In genomic region chr16:22564259-22564906, GRCm38 (mm10) we compare ENCODE assay signal across 8 mouse cellular contexts.
DNase-seq lines count a peak whose midpoint lies in the region; ATAC-seq and TF ChIP-seq lines count a peak whose summit lies in the region.

No protein-coding gene starts in this region.

- no peak overlapping the region for H3K4me3 ChIP-seq in testis, adult 2 months (ENCODE audit: control insufficient read depth, low read depth, low read length)
- no peak overlapping the region for H3K4me3 ChIP-seq in forebrain, embryonic 15.5 days
- no peak overlapping the region for H3K4me3 ChIP-seq in midbrain, embryonic 14.5 days (replicated peaks; ENCODE audit: low read depth, low read length)
- H3K4me3 ChIP-seq in stomach, embryonic 14.5 days (ENCODE audit: low read depth, low read length), result no peak overlapping the region

- ATAC-seq in forebrain, embryonic 15.5 days (replicated peaks), result peak; percentile 61
- 0 out of 2 replicates have a peak, but pooled peaks have one; percentile 72 for ATAC-seq in midbrain, embryonic 14.5 days (ENCODE audit: low FRiP score, low TSS enrichment)
- peak; percentile 61; the same call in 1 of the 2 replicates for ATAC-seq in stomach, embryonic 14.5 days (ENCODE audit: insufficient number of reproducible peaks, insufficient read depth, low FRiP score, low read depth)

- H3K4me1 ChIP-seq in testis, adult 2 months (ENCODE audit: control insufficient read depth, insufficient read depth, low read length), result no peaks in the 10 kb centered on the region
- no peaks in the 10 kb centered on the region for H3K4me1 ChIP-seq in forebrain, embryonic 15.5 days
- no peaks in the 10 kb centered on the region for H3K4me1 ChIP-seq in midbrain, embryonic 14.5 days (ENCODE audit: control insufficient read depth, insufficient read depth, low read length)
- H3K4me1 ChIP-seq in stomach, embryonic 14.5 days (ENCODE audit: control insufficient read depth, insufficient read depth, low read length), result no peaks in the 10 kb centered on the region

- H3K4me2 ChIP-seq in forebrain, embryonic 15.5 days (replicated peaks), result no peak overlapping the region
- no peak overlapping the region for H3K4me2 ChIP-seq in midbrain, embryonic 14.5 days (ENCODE audit: low read length)
- no peak overlapping the region for H3K4me2 ChIP-seq in stomach, embryonic 14.5 days (replicated peaks; ENCODE audit: low read depth, low read length)

- no peak for TF ChIP-seq POLR2A in testis, adult 2 months (IDR thresholded peaks at IDR 0.05; ENCODE audit: control insufficient read depth, low read depth, low read length)

- TF ChIP-seq CTCF in testis, adult 2 months (IDR thresholded peaks at IDR 0.05; ENCODE audit: control insufficient read depth, insufficient read depth, insufficient replicate concordance, low read depth, low read length), result peak; percentile 68; the same call in 1 of the 2 replicates

- H3K27ac ChIP-seq in testis, adult 2 months (ENCODE audit: control insufficient read depth, insufficient read depth, low read depth, low read length), result no peak overlapping the region
- no peak overlapping the region for H3K27ac ChIP-seq in forebrain, embryonic 15.5 days (replicated peaks)
- no peak overlapping the region for H3K27ac ChIP-seq in midbrain, embryonic 14.5 days (replicated peaks; ENCODE audit: low read depth, low read length)
- no peak overlapping the region for H3K27ac ChIP-seq in stomach, embryonic 14.5 days (ENCODE audit: low read length)

- no peak for DNase-seq in testis, postnatal 14 days (ENCODE audit: low spot score)
- peak; percentile 72 for DNase-seq in cerebellum, adult 11 months
- peak; percentile 17 for DNase-seq in heart, postnatal 25 days (ENCODE audit: low spot score)
- peak; percentile 49 to 54 for DNase-seq in layer of hippocampus, postnatal 36 days
- DNase-seq in midbrain, embryonic 14.5 days, result peak; percentile 87

- H3K9me3 ChIP-seq in forebrain, embryonic 15.5 days, result no peaks in the 10 kb centered on the region
- H3K9me3 ChIP-seq in midbrain, embryonic 14.5 days (ENCODE audit: control insufficient read depth, low read length), result no peaks in the 10 kb centered on the region
- H3K9me3 ChIP-seq in stomach, embryonic 14.5 days (ENCODE audit: control insufficient read depth, low read depth, low read length), result no peaks in the 10 kb centered on the region

- WGBS in forebrain, embryonic 15.5 days, result 61% methylated on average over 14 of the region's 14 CpGs
- 63% methylated on average over 14 of the region's 14 CpGs for WGBS in midbrain, embryonic 14.5 days
- 60% methylated on average over 14 of the region's 14 CpGs for WGBS in stomach, embryonic 14.5 days

- no peak overlapping the region for H3K9ac ChIP-seq in forebrain, embryonic 15.5 days (replicated peaks)
- H3K9ac ChIP-seq in midbrain, embryonic 14.5 days (replicated peaks; ENCODE audit: low read length), result no peak overlapping the region
- H3K9ac ChIP-seq in stomach, embryonic 14.5 days (replicated peaks; ENCODE audit: low read depth, low read length), result no peak overlapping the region

- H3K36me3 ChIP-seq in testis, adult 2 months (ENCODE audit: control insufficient read depth, insufficient read depth, low read length), result no peaks in the 10 kb centered on the region
- no peaks in the 10 kb centered on the region for H3K36me3 ChIP-seq in forebrain, embryonic 15.5 days
- no peaks in the 10 kb centered on the region for H3K36me3 ChIP-seq in midbrain, embryonic 14.5 days (ENCODE audit: control insufficient read depth, insufficient read depth, low read length)
- no peaks in the 10 kb centered on the region for H3K36me3 ChIP-seq in stomach, embryonic 14.5 days (ENCODE audit: control insufficient read depth, insufficient read depth, low read length)

- H3K27me3 ChIP-seq in testis, adult 2 months (ENCODE audit: control insufficient read depth, insufficient read depth, low read length), result no peaks in the 10 kb centered on the region
- no peaks in the 10 kb centered on the region for H3K27me3 ChIP-seq in forebrain, embryonic 15.5 days
- H3K27me3 ChIP-seq in midbrain, embryonic 14.5 days (ENCODE audit: control insufficient read depth, insufficient read depth, low read length), result no peaks in the 10 kb centered on the region
- no peaks in the 10 kb centered on the region for H3K27me3 ChIP-seq in stomach, embryonic 14.5 days (ENCODE audit: control insufficient read depth, insufficient read depth, low read length)

- intact Hi-C loops in heart, postnatal 25 days (cut with DNase I), result loop anchor here (1.0 to 10.0 kb wide), 2 partner anchors 243 to 460 kb away; no protein-coding TSS in a partner anchor
